Mouse (Mus musculus) embryonic facial prominence, embryonic 12.5 days (tissue): Measurements from ENCODE around the gene Gm2897. TPM values are rescaled to one million over a fixed set of nuclear protein-coding genes. Genes with fewer than 3 reads are reported as not detected.
"Not testable (repeated sequence)": the region's sequence is repeated elsewhere in the genome, so short reads cannot be mapped to it uniquely, and the experiment has no call there.

Experiments used
- ATAC-seq: fragments of 200-750 bp; cut with Nextera tagmentation; 2 replicates; pipeline ENCODE4 v1.8.0; 2017; ENCODE audit not compliant: insufficient number of reproducible peaks, insufficient read depth, low FRiP score, low TSS enrichment
- H3K27ac ChIP-seq: fragments of 300-500 bp; sonication (generic); 2 replicates; pipeline ENCODE4 v1.5.1; 2016; ENCODE audit warnings: mild to moderate bottlenecking
- H3K27me3 ChIP-seq: fragments of 300-500 bp; sonication (generic); 2 replicates; pipeline ENCODE4 v1.6.1; 2016; ENCODE audit warnings: mild to moderate bottlenecking, moderate library complexity
- H3K36me3 ChIP-seq: fragments of 300-500 bp; sonication (generic); 2 replicates; pipeline ENCODE4 v1.6.1; 2016; ENCODE audit warnings: mild to moderate bottlenecking
- H3K4me1 ChIP-seq: fragments of 300-500 bp; sonication (generic); 2 replicates; pipeline ENCODE4 v1.6.1; 2016
- H3K4me2 ChIP-seq: fragments of 300-500 bp; sonication (generic); replicated peaks from 2 replicates; pipeline ENCODE4 v1.6.1; 2016; ENCODE audit warnings: mild to moderate bottlenecking, moderate library complexity
- H3K4me3 ChIP-seq: fragments of 300-500 bp; sonication (generic); 2 replicates; pipeline ENCODE4 v1.5.1; 2016; ENCODE audit warnings: mild to moderate bottlenecking
- H3K9ac ChIP-seq: fragments of 300-500 bp; sonication (generic); 2 replicates; pipeline ENCODE4 v1.6.1; 2016; ENCODE audit warnings: mild to moderate bottlenecking, moderate library complexity
- H3K9me3 ChIP-seq: fragments of 300-500 bp; sonication (generic); 2 replicates; pipeline ENCODE4 v1.6.1; 2016; ENCODE audit warnings: mild to moderate bottlenecking, moderate library complexity
- WGBS: fragments of 180-500 bp; shearing (Covaris S2); methylation state at CpG from one replicate; pipeline ENCODE4 v1.1.7; 2016; 5-methylcytosine and 5-hydroxymethylcytosine counted together
- polyA plus RNA-seq: library from polyadenylated mRNA; unstranded; fragments of >200 nt; fragmentation: Nextera tagmentation; extraction: Ambion mirVana; gene quantifications from 2 replicates; pipeline ENCODE4 v1.2.1, GENCODE M21; 2016

The Gm2897 gene
- polyA plus RNA-seq, result 3.6 TPM in 2 replicates

DNA sequence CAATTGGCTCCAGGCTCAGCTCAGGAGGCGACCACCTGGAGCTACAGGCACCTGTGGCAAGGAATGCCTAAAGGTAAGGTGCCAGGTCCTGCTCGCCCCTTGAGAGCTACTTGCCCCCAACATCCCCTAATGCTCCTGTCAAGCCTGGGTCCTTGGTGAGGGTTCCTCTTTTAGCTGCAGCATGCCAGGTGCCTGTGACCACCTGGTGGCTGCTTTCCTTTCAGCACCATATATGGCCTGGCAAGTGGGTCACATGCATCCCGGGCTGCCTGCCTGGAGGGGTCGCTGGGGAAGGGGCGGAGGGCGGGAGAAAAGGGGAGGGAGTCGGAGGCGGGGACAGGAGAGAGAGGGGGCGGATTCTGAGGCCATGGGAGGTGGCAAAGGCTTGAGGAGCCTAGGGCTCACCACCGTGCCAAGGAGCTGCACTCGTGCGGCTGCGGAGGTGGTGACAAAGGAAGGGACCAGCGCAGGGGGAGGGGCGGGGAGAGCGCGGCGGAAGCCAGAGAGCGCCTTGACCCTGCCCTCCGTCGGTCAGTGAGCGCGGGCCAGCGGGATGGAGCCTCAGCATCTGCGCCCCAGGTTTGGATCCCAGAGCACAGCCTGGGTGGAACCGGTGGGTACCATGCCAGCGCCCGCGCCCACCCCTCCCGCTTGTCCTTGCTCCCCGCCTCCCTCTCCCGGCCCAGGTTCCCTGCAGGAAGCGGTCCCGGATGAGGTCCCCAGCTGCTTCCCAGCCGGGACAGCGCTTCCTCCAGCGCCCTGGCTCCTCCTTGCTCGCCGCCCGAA lies at the start of gene Gm2897:
Gene Gm2897 (plus strand): TSS at position 559 of the 786 bp plus-strand sequence.
- not testable (repeated sequence) for H3K4me1 ChIP-seq, H3K27ac ChIP-seq, H3K9me3 ChIP-seq, H3K27me3 ChIP-seq, ATAC-seq, H3K36me3 ChIP-seq
- Histone ChIP-seq H3K9ac (peak within 1 kb of the TSS; percentile 49), H3K4me2 (peak within 1 kb of the TSS; percentile 69), H3K4me3 (peak within 1 kb of the TSS; percentile 48)
- WGBS, result 3% methylated on average over 28 of the region's 40 CpGs

DNA sequence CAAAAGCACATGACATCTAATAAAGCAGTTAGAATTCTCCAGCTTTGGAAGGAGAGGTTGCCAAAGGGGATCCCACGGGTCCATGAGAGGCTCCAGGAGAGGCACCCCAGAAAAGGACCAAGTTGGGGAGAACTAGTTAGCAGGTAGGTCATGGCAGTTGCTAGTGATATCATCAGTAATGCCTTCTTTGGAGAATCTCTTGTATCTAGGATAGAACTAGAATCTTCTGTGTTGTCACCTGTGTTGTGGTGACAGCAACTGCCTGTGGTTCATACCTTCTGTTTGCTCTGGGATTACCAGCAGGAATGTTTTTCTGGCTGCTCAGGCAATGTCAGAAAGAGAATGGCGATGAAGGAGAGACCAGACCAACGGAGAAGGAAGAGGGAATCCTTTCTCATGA lies 19.4 kb upstream of the Gm2897 start, which contains the start of gene Gm2888:
Gene Gm2888 (plus strand): TSS at position 301 of the 400 bp plus-strand sequence.
- H3K27ac ChIP-seq, H3K9ac ChIP-seq, H3K36me3 ChIP-seq, H3K9me3 ChIP-seq, H3K4me1 ChIP-seq, H3K4me3 ChIP-seq, H3K27me3 ChIP-seq, H3K4me2 ChIP-seq, ATAC-seq: not testable (repeated sequence)
- 73% methylated on average over 3 of the region's 3 CpGs for WGBS

DNA sequence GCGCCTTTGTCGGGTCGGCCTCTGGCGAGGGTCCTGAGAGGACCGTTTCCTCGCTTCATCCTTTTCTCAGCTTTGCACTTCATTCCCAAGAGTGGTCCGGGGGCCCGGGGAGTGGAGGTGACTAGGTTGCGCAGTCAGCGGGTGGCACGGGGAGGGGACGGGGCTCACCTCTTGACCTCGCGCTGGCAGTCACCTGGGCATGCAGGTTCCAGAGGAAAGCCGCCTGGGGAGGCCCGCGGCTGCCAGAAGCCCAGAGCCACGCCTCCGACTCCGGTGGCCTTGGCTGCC lies 372 bp downstream of the Gm2897 start:
- not testable (repeated sequence) for H3K4me1 ChIP-seq, H3K27ac ChIP-seq, H3K9me3 ChIP-seq, H3K27me3 ChIP-seq, ATAC-seq, H3K36me3 ChIP-seq
- 0% methylated on average over 15 of the region's 20 CpGs for WGBS
- H3K4me3 ChIP-seq, result peak overlapping the region; percentile 48
- peak overlapping the region; percentile 49 for H3K9ac ChIP-seq
- H3K4me2 ChIP-seq, result peak overlapping the region; percentile 69

DNA sequence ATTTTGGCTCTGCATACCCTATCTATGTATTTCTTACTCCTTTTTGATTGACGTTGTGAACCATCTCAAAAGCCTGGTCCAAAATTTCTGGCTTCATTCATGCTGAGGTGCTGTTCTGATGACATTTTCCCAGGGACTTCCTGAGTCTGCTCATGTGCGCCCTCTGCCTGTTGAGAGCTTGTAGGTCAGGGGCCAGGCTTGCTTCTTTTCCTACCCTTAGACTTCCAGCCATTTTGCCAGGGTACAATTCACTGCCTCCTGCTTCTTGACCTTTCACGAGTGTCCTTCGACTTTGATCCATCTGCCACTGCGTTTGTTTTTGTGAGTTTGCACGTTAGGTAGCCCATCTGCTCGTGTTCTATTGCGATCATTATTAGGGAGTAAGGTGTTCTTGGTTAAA lies 1.0 kb downstream of the Gm2897 start:
- not testable (repeated sequence) for ATAC-seq, H3K27ac ChIP-seq, H3K9me3 ChIP-seq, H3K36me3 ChIP-seq, H3K4me3 ChIP-seq, H3K9ac ChIP-seq, H3K4me2 ChIP-seq, H3K27me3 ChIP-seq, H3K4me1 ChIP-seq
- 8% methylated on average over 7 of the region's 8 CpGs for WGBS

DNA sequence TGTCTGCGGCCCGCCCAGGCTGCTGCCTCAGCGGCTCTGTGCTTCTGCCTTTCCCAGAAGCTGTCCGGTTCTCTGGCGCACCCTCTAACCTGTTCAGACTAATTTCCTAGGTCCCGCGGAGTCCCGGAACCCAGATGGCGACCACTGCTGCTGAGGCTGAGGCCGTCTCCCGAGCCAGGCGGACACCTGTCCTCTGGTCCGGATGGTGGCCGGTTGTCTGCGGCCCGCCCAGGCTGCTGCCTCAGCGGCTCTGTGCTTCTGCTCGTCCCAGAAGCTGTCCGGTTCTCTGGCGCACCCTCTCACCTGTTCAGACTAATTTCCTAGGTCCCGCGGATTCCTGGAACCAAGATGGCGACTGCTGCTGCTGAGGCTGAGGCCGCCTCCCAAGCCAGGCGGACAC lies 67.0 kb downstream of the Gm2897 start:
- H3K4me1 ChIP-seq, H3K4me2 ChIP-seq, H3K9ac ChIP-seq, H3K4me3 ChIP-seq, H3K36me3 ChIP-seq, H3K27ac ChIP-seq, H3K9me3 ChIP-seq, ATAC-seq, H3K27me3 ChIP-seq: not testable (repeated sequence)
- WGBS, result 93% methylated on average over 25 of the region's 25 CpGs

Other genes starting within 250 kb of the Gm2897 start
- not detected in 2 replicates for gene Gm2888, start 19.3 kb upstream of the Gm2897 start, polyA plus RNA-seq
- gene Gm10340, start 84.7 kb downstream of the Gm2897 start, polyA plus RNA-seq, result not detected in 2 replicates
- gene Gm5795, start 139.0 kb downstream of the Gm2897 start, polyA plus RNA-seq, result not detected in 2 replicates
- 8.3 and 9.7 TPM in 2 replicates for gene D830030K20Rik, start 159.2 kb downstream of the Gm2897 start, polyA plus RNA-seq